Mouse (Mus musculus) small intestine, adult 2 months (tissue): ENCODE results near the gene Oip5. TPM values are rescaled to one million over a fixed set of nuclear protein-coding genes. Genes with fewer than 3 reads are reported as not detected.
"Not testable (repeated sequence)": the region's sequence is repeated elsewhere in the genome, so short reads cannot be mapped to it uniquely, and the experiment has no call there.

Experiments
- H3K27ac ChIP-seq: fragments of 200-500 bp; 2 replicates; pipeline ENCODE4 v1.5.1; 2012; ENCODE audit warnings: low read depth, low read length, control low read depth, inconsistent platforms; ENCODE audit not compliant: insufficient read depth
- H3K27me3 ChIP-seq: fragments of 200-500 bp; 2 replicates; pipeline ENCODE4 v1.6.1; 2012; ENCODE audit warnings: mild to moderate bottlenecking, moderate library complexity, low read length, inconsistent platforms; ENCODE audit not compliant: control insufficient read depth, insufficient read depth
- H3K36me3 ChIP-seq: fragments of 200-500 bp; 2 replicates; pipeline ENCODE4 v1.6.1; 2012; ENCODE audit warnings: mild to moderate bottlenecking, low read length, control low read depth, inconsistent platforms; ENCODE audit not compliant: control insufficient read depth, insufficient read depth
- H3K4me1 ChIP-seq: fragments of 200-500 bp; 2 replicates; pipeline ENCODE4 v1.6.1; 2012; ENCODE audit warnings: low read length, inconsistent platforms, mixed read lengths; ENCODE audit not compliant: control insufficient read depth, insufficient read depth, insufficient read length
- H3K4me3 ChIP-seq: fragments of 200-500 bp; 2 replicates; pipeline ENCODE4 v1.5.1; 2012; ENCODE audit warnings: low read depth, mild to moderate bottlenecking, control low read depth, inconsistent platforms, low read length, moderate library complexity
- CTCF ChIP-seq: fragments of 200-500 bp; IDR thresholded peaks from 2 replicates; pipeline ENCODE4 v1.5.1; 2012; ENCODE audit warnings: low read depth, mild to moderate bottlenecking, control low read depth, inconsistent platforms, low read length, moderate library complexity, mixed read lengths; ENCODE audit not compliant: insufficient replicate concordance, insufficient read length; ENCODE audit errors: extremely low read depth
- POLR2A ChIP-seq: fragments of 200-500 bp; IDR thresholded peaks from 2 replicates; pipeline ENCODE4 v1.6.1; 2012; ENCODE audit warnings: low read depth, mild to moderate bottlenecking, control low read depth, inconsistent platforms, low read length, moderate library complexity
- WGBS: fragments of 180-500 bp; shearing (Covaris S2); methylation state at CpG from one replicate; pipeline ENCODE4 v1.1.7; 2018; 5-methylcytosine and 5-hydroxymethylcytosine counted together
- polyA plus RNA-seq: library from polyadenylated mRNA; depleted of rRNA; stranded (reverse); fragments of >200 nt; gene quantifications from 2 replicates; pipeline ENCODE4 v1.2.3, GENCODE M21; 2012; rRNA removed

Gene Oip5
- 3.7 and 4.4 TPM in 2 replicates for polyA plus RNA-seq

DNA sequence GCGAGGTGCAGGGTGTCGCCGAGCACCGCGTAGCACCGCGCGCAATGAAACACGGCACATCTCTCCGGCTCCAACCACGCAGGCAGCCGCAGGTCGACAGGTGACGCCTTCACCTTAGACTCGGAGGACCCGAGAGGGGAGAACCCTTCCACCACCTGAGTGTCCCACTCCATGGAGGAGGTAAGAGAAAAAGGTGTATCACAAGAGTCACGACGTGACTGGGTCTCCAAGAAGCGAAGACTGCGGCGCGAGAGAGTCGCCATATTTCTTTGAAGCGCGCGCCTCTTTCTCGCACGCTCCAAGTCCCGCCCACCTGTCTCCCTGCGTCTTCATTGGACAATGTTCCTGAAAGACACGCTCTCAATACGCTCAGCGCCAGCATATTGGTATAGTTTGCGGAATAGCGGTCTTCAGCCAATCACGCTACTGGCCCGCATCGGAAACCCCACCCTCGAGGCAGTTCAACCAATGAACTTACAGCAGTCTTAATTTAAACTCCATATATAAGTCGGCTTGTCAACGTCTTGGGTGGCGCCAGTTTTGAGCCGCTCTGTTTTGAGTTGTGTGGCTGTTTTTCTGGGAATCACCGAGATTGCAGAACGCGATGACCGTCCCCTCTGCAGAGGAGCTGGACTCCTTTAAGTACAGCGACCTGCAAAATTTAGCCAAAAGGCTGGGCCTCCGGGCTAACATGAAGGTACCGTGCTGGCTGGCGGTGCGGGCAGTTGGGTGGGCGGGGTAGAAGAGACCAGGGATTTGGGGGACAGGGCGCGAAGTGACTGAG, at the start of gene Oip5, which contains the start of gene Nusap1:
Gene Oip5, minus strand, starts transcription at position 271 of the 784 bp plus-strand sequence.
Gene Nusap1, plus strand, starts transcription at position 100 of the 784 bp plus-strand sequence.
- Histone ChIP-seq H3K36me3 (no peaks in the 10 kb centered on the region), H3K27me3 (no peaks in the 10 kb centered on the region), H3K4me3 (peak within 1 kb of the TSS; percentile 77), H3K27ac (peak within 1 kb of the TSS; percentile 12; the same call in 1 of the 2 replicates), H3K4me1 (peaks cover 3% of the 10 kb centered on the region; the same call in 1 of the 2 replicates)
- TF ChIP-seq CTCF (no peak), POLR2A (0 out of 2 replicates have a peak, but pooled peaks have one; percentile 12)
- WGBS: under 1% methylated on average over 55 of the region's 55 CpGs

DNA sequence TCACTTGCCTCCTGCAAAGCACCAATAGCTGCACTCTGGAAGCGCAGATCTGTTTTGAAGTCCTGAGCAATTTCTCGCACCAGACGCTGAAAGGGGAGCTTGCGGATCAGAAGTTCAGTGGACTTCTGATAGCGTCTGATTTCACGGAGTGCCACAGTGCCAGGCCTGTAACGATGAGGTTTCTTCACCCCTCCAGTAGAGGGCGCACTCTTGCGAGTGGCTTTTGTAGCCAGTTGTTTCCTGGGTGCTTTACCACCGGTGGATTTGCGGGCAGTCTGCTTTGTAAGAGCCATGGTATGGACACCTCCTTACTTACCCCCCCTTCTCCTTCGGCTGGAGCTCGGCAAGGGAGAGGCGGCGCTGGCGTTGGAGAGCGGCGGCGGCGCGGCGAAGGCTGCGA, 47.5 kb upstream of the Oip5 start:
- H3K4me3 ChIP-seq, H3K27ac ChIP-seq, H3K36me3 ChIP-seq, H3K27me3 ChIP-seq, H3K4me1 ChIP-seq: not testable (repeated sequence)
- 74% methylated on average over 22 of the region's 23 CpGs for WGBS

DNA sequence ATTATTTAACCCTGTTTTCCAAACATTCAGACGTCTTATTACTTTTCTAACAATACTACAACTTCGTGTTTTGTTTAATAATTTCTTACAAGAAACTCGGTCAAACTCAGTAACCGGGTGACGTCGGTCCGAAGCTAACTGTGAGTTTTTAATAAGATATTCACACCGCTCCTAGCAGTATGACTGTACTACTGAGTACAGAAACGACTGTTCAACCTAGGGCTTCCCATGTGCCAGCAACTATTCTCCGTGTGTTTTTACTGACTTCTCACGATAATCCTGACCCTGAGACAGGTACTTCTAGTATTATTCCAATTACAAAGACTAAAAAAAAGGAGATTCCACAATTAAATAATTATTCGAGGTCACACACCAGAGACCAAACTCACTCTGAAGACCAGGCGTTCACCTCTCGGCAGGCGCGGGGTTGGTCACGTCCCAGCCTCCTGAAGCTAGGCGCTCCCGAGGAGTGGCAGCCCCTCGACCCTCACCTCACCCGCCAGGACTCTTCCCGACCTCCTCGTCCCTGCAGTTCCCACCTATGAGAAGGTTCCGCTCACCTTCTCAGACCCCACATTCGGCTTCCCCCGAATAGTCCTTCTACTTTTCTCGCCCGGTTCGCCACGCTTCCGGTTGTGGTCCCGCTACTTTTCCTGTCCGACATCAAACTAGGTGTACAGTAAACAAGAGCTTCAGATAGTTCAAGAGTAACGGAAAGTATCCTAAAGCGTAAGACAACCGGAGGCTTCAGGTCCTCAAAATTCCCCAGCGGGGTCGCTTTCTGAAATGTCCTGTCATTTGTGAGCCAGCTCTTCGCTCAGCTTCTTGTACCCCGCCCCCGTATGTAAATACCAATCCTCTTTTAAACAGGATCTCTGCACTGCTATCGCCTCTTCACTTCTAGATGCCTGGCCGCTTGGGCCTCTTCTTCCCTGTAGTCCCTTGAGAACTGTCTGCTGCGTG, 44.2 kb upstream of the Oip5 start, which contains the start of gene Ndufaf1:
Gene Ndufaf1, minus strand, starts transcription at position 608 of the 963 bp plus-strand sequence.
- no peak for TF ChIP-seq CTCF
- no peak for TF ChIP-seq POLR2A
- peak within 1 kb of the TSS; percentile 98 for H3K4me3 ChIP-seq
- no peak within 1 kb of the TSS; the same call in 1 of the 2 replicates for H3K27ac ChIP-seq
- H3K36me3 ChIP-seq: peaks cover 12% of the 10 kb centered on the region; the same call in 1 of the 2 replicates
- peaks cover 2% of the 10 kb centered on the region; the same call in 1 of the 2 replicates for H3K4me1 ChIP-seq
- H3K27me3 ChIP-seq: no peaks in the 10 kb centered on the region
- under 1% methylated on average over 44 of the region's 44 CpGs for WGBS

DNA sequence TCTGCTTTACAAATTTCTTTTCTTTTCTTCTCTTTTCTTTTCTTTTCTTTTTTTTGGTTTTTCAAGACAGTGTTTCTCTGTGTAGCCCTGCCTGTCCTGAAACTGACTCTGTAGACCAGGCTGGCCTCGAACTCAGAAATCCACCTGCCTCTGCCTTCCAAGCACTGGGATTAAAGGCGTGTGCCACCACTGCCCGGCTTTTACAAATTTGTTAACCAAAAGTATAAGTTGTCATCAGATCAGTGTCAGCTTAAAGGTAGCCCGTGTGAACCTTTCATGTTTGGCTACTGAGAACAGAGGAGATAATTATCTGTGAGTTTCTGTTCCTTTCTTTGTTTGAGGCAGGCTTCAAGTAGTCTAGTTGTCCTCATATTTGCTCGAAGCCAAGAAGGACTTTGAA, 26.0 kb upstream of the Oip5 start:
- no peak for TF ChIP-seq POLR2A
- no peak for TF ChIP-seq CTCF
- Histone ChIP-seq H3K4me3 (no peak overlapping the region), H3K27me3 (no peaks in the 10 kb centered on the region), H3K4me1 (no peaks in the 10 kb centered on the region), H3K36me3 (peaks cover 39% of the 10 kb centered on the region), H3K27ac (no peak overlapping the region)
- 80% methylated on average over 5 of the region's 5 CpGs for WGBS

DNA sequence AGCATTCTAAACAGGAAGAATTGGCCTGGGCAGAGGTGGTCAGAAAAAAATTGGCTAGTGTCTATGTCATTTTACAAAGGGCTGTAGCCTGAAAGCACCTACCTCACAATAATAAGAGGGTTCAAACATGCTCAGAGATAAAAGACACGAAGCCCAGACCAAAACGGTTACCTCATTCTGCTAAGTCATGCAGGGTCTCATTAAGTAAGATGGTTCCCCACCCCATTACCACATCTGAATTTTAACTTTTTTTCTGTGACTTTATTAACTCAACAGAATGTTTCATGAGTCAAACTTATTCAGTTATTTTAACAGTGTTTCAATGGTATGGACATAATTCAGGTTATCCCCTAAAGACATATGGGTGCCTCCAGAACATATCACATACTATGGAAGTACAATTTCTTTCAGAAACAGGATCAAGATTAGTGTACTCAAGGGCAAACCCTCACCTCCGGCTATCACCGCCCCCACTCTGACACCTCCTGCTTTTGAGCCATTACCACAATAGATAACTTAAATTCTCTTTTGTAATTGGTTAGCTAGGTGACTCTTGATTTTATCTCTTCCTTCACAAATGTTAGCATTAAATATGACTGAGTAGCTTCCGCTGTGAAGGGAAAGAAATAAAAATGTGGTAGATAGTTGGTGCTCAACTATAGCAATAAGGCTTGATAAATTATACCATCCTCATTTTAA, 23.1 kb upstream of the Oip5 start:
- Histone ChIP-seq H3K36me3 (peaks cover 42% of the 10 kb centered on the region), H3K4me3 (no peak overlapping the region), H3K4me1 (no peaks in the 10 kb centered on the region), H3K27ac (no peak overlapping the region), H3K27me3 (no peaks in the 10 kb centered on the region)
- 94% methylated on average over 5 of the region's 5 CpGs for WGBS
- TF ChIP-seq CTCF (no peak), POLR2A (no peak)

DNA sequence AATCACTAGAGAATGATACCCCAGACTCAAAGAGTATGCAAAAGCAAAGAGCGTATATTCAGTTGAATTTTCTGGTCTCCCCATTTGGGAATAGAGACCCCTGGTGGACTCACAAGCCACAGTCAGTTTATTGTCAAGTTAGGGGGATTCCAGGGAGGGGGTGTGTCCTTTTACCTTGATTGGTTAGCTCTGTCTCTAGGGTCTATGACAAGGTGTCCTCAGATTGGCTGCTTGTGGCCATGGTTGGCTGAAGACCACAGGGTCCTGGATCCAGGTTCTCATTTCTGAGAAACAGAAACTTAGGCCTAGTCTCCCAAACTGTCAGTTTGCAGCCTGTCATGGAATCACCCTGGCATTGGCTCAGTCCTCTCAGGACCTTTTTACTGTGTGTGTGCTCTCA, 18.5 kb upstream of the Oip5 start:
- WGBS: 95% methylated on average over 1 of the region's 1 CpGs
- Histone ChIP-seq H3K36me3 (peaks cover 35% of the 10 kb centered on the region), H3K27ac (no peak overlapping the region)

More for the DNA sequence above, 18.5 kb upstream of the Oip5 start:
- Histone ChIP-seq H3K27me3 (no peaks in the 10 kb centered on the region), H3K4me3 (no peak overlapping the region), H3K4me1 (no peaks in the 10 kb centered on the region)
- TF ChIP-seq POLR2A (no peak), CTCF (no peak)
